Mouse (Mus musculus): ENCODE measurements around the gene Lamb3.
"Not testable (repeated sequence)": the region's sequence is repeated elsewhere in the genome, so short reads cannot be mapped to it uniquely, and the experiment has no call there.

The Lamb3 gene

GRCm38 (mm10) chr1:193284228-193284779 lies 76.8 kb downstream of the Lamb3 start:
- no peak for DNase-seq

DNA sequence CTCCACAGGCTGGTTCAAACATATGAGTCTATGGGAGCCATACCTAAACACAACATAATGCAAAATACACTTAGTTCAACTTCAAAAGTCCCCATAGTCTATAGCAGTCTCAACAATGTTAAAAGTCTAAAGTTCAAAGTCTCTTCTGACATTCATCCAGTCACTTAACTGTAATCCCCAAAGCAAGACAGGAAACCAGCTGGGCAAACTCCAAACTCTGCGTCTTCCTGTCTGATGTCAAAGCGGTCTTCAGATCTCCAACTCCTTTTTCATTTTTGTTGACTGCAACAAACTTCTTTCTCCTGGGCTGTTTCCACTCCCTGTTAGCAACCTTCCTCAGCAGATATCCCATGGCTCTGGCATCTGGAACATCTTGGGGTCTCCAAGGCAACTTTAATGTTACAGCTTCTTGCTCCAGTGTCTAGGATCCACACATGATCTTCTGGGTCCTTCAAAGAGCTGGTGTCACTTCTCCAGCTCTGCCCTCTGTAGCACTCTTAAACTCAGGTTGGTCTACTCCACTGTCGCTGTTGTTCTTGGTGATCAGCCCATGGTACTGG lies 78.3 kb downstream of the Lamb3 start:
- DNase-seq = not testable (repeated sequence)

GRCm38 (mm10) chr1:193287578-193287977 lies 80.1 kb downstream of the Lamb3 start:
- no peak for DNase-seq

- DNase-seq = no peak
Observed at GRCm38 (mm10) chr1:193289076-193289475, 81.6 kb downstream of the Lamb3 start.

- no peak for DNase-seq
Observed at GRCm38 (mm10) chr1:193289914-193290313, 82.4 kb downstream of the Lamb3 start.

GRCm38 (mm10) chr1:193290686-193291085 lies 83.2 kb downstream of the Lamb3 start:
- no peak for DNase-seq

DNA sequence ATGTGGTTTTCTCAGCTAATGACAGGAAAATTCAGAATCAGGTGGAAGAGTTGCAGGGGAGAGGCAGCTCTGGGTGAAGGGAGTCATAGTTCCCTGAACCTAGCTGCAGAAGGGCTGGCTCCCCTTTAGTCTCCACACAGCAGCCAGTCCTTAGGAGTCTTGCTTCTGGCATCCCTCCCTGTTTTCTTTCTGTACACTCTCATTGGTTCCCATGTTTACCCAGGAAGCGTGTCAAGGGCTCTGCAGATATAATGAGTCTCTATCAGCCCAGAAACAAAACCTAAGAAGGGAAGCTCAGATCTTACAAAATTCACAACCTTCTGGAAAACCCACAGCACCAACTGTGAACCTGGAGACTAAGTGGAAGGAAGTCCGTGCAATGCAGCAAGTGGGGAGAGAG lies 85.5 kb downstream of the Lamb3 start:
- DNase-seq = no peak

- no peak for DNase-seq
Observed at GRCm38 (mm10) chr1:193293926-193294325, 86.4 kb downstream of the Lamb3 start.

DNA sequence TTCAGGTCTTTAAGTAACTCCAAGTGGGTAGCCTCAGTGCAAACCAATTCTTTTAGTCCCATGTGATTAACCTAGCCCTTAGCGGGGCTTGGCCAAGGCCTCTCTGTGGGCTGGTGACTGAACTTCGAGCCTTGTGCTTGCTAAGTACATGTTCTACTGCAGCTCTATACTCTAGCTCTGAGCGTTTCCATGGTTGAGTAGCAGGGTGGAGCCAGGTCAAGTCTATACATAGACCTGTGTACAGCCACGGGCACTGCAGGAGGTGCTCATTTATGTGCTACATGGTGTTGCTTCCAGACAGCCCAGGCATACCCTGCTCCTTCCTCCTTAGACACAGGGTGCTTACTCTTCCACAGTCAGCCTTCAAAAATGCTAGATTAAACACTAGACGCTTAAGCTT lies 88.4 kb downstream of the Lamb3 start:
- no peak for DNase-seq

DNA sequence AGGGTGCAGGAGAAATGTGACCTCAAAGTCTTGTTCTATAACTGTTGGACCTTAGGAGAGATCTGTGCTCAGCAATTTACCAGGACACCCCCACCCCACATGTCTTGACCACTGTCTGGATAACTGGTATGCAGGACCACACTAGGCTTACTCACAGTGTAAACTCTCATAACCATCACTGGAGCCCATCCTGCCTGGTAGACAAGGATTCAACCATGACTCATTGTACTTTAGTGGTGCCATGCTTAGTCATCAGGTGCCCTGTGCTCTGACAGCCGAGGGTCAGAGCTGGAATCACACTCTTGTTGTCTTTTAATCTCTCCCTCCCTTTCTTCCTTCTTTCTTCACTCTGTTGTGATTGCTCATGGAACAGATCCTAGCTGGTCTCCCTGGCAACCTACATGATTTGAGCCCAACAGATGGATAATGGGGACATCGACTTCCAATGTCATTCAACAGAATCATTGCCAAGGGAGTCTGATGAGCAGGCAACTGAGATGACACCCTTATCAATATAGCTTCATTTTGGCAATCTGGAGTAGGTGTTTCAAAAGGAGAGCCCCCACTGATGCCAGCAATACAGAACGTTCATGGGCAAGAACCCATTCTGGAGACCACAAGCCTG lies 90.8 kb downstream of the Lamb3 start:
- no peak for DNase-seq

GRCm38 (mm10) chr1:193299995-193300394 lies 92.5 kb downstream of the Lamb3 start:
- no peak for DNase-seq

DNA sequence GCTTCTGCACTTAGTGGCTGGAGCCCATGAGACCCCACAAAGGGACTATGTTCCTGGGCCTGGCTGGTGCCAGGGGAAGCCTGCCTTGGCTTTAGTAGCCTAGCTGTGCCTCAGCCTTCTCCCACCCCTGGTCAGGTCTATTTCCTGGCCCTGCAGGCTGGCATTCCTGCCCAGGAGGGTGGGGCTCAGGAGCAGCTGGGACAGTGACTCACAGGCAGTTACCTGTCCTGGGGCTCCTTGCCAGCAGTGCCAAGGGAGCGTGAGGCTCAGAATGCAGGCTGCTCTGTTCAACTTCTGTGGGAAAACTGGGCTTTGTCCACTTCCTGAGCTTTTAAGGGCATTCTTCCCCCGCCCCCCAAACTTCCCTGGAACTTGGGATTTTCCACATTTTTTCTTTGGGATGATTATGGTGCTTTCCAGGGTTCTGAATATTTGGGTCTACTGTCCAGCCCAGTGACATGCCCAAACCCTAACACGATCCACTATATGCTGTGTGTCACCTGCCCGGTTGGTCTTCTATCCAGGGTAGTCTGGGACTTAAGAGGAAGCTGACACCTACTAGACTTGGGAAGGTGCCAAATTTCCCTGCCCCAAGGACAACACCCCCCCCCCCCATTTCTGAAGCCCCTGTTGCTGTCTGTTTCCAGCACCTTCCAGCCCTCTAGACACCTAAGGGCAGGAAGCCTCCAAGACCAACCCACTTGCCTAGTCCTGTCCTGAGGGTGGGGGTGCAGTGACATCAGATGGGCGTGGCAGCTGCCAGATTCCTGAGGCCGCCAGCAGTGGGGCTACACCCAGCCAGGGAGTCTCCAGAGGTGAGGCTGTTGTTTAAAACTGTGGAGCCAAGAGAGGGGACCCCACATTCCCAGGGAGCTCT lies 94.0 kb downstream of the Lamb3 start:
- peak; percentile 82 for DNase-seq

DNA sequence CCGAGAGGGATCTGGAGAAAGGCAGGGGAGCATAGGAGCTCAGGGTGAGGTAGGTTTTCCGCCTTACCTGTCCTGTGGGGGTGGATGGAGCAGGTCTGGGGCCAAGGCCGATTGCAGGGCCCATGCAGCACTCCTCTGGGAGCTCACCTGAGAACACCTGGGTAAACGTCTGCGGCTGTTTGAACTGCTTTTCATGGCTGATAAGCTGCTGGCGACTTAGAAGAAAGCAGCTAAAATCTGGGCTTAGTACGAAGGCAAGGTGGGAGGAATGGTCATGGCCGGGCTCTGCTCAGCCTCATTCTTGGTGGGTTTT lies 94.5 kb downstream of the Lamb3 start:
- DNase-seq = no peak

DNA sequence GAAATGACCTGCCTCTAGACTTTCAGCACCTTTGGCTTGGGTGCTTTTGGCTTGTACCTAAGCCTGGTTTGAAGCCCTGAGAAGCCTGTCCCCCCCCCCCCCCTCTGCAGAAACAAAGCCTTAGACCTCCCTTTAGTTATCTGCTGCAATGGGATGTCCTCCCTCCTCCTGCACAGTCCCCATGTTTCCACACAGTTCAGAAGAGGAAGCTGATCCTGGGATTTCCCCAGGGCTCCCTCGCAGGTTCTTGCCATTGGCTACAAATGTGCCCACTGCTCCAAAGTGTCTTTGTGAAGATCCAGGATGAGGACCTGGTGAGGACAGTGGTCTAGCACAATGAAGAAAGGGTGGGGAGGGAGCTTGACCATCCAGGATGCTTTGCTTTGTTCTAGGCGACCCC lies 95.6 kb downstream of the Lamb3 start:
- no peak for DNase-seq

GRCm38 (mm10) chr1:193305386-193305785 lies 97.9 kb downstream of the Lamb3 start:
- no peak for DNase-seq

- DNase-seq = no peak
Observed at GRCm38 (mm10) chr1:193306832-193307231, 99.3 kb downstream of the Lamb3 start.

GRCm38 (mm10) chr1:193309785-193310518 lies 102.5 kb downstream of the Lamb3 start:
- peak; percentile 62 for DNase-seq

DNA sequence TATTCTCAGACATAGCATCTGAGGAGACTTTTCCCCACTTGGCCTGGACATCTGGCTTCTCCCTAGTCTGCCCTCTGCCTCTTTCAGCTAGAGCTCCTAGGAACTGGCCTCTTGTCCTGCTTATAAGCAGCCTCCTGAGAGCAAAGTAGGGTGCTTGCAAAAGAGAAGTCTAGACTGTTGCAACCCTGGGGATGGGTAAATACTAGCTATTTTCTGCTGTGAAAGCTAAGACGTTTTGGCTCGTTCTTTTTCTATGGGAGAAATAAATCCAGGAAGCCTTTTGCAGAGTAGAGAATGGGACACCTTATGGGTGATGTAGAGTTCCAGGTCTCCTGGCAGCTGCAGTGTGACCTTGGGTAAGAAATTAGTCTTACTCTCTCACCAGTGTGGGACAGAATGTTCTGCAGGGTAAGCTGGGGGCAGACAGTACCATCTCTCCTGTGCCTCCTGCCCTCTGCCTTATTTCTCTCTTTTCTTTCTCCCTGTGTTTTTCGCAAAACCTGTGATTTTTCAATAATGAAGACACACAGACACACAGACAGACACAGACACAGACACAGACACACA lies 103.1 kb downstream of the Lamb3 start:
- DNase-seq = peak; percentile 57

- no peak for DNase-seq
Observed at GRCm38 (mm10) chr1:193311596-193311995, 104.1 kb downstream of the Lamb3 start.

GRCm38 (mm10) chr1:193315705-193316357 lies 108.3 kb downstream of the Lamb3 start:
- peak; percentile 85 for DNase-seq

DNA sequence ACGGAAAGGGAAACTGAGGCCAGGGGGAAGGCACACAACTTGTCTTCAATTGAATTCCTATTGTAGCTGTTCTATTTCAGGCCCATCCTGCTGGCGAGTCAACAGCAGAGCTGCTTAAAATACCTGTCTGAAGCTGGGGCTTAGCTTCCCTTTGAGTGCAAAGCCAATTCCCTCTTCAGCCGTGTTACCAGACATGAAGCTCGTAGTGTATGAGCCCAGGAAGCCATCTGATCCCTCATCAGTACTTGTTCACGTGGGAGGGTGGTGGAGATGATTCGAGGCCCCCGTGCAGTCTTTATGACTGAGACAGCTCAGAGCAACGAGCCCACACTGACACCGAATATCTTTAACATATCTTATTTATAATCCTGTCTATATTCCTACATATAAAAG lies 108.9 kb downstream of the Lamb3 start:
- no peak for DNase-seq

GRCm38 (mm10) chr1:193317159-193317559 lies 109.7 kb downstream of the Lamb3 start:
- DNase-seq = peak; percentile 66
